Mouse (Mus musculus) cerebellum, postnatal 4 days (tissue): ENCODE results near the gene Hist1h4f.

Experiments
- DNase-seq, 2 experiments: peaks; one replicate each; pipeline ENCODE4 v3.0.0; 2022; ENCODE audit warnings: low spot score in 2 of 2, mixed read lengths in 1 of 2

Hist1h4f gene

DNA sequence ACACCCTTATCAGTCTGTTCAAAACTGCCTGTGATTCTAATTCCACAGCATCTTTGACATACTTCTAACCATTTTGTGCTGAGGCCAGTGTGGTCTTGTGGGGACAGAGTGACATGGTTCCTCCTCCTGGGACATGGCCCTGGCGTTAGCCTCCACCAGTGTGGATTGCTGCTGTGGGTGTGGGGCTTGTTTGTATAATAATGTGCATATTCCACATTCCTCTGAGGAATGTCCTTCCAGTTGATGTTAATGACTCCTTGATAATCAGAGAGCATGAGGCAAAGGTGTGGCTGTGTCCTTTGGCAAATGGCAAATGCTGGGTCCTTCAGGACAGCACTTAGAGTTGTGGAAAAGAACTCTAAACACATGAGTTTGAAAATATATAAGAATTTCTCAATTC lies 37.9 kb downstream of the Hist1h4f start:
- no peak for DNase-seq

GRCm38 (mm10) chr13:23510127-23510526 lies 41.3 kb downstream of the Hist1h4f start:
- no peak for DNase-seq

- no peak for DNase-seq
Observed at GRCm38 (mm10) chr13:23506819-23507515, 44.5 kb downstream of the Hist1h4f start.

DNA sequence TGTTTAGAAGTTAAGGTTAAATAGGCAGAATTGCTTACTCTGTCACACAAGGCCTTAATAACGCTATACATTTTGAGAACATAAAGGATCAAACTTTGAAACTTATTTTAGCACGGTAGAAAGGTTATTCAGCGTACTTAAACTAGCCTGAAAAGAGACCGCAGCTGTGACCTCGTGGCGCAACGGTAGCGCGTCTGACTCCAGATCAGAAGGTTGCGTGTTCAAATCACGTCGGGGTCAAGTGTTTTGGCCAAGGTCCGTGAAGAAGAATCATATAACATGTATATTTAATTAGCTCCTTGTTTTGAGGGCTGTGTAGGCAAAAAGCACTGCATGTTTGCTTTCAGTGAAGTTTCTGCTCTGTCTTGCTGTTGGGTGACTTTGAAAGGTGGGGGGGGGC lies 45.1 kb downstream of the Hist1h4f start:
- peak in 1 of 2 experiments; percentile 45 for DNase-seq

DNA sequence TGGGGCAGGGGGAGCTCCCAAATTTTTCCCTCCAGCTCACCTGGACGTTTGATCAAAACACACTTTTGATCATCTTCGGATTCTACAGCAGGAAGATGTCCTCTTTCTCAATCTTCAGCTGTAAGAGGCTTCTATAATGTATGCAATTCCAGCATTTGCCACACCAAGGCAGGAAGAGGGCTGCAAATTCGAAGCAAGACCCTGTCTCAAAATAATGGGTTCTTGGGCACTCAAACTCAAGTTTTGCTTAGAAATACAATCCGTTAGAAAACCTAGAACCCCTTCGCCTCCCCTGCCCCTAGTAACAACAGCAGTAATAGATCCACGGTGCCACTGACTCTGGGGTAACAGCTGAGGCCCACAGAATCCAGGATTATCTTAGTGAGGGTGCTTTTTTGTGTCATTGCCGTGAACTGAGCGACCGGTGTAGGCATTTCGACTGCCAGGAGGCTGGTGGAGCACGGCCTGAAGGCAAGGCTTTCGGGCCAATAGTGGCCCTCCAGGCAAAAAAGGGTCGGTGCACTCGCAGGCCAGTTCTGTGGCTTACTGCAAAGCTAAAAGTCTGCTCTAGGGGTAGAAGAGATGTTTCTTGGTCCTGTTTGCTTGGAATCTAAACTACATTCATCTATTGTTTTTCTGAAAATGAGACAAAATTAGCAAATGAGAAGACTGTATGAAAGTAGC lies 45.6 kb downstream of the Hist1h4f start:
- no peak for DNase-seq

GRCm38 (mm10) chr13:23503797-23504196 lies 47.7 kb downstream of the Hist1h4f start:
- peak in 1 of 2 experiments; percentile 63 for DNase-seq

DNA sequence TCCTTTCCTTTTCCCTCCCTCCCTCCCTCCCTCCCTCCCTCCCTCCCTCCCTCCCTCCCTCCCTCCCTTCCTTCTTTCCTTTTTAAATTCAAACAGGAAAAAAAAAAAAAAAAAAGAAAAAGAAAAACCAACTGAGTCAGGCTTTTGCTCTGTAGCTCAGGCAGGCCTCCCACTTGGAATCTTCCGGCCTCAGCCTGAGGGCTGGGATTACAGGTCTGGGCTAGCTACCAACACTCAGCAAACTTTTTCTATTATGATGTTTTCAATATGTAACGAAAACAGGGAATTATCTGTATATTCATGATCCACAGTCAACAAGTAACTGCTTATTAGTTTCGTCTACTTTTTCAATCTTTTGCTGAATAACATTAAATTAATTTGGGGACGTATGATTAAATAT lies 48.5 kb downstream of the Hist1h4f start:
- no peak for DNase-seq

DNA sequence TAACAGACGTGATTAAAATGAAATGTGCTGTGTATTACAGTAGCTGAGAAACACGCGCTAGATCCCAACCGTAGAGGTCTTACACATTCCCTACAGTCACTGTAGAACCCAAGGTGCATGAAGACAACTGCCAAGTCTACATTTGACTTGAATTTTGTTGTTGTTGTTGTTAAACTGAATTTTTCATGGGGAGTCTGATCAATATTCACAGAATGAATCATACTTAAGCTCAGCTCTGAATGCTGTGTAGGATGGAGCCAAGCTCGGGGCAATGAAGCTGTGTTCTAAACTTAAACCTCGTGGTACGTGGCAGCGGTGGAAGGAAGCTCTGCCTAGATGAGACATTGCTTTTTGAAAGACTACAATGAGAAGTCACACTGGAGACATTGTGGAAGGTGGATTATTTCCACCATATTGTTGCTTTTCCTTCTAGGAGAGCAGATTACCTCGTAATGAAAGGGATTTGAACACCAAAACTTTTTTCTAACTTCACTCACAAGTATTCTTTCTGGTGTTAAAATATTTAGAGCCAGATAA lies 49.3 kb downstream of the Hist1h4f start:
- no peak for DNase-seq

GRCm38 (mm10) chr13:23501511-23501910 lies 49.9 kb downstream of the Hist1h4f start:
- DNase-seq = no peak
